Mouse (Mus musculus) megakaryocyte, embryonic 14.5 days (primary cell): ENCODE measurements around the gene Tmem119.

Experiments
- FLI1 ChIP-seq: IDR thresholded peaks from 2 replicates; pipeline ENCODE4 v1.6.1; 2012; ENCODE audit warnings: low read length, inconsistent platforms, mixed read lengths
- GATA1 ChIP-seq: IDR thresholded peaks from 3 replicates; pipeline ENCODE4 v1.6.1; 2012; ENCODE audit warnings: mixed read lengths, low read length, inconsistent platforms, borderline replicate concordance

GRCm38 (mm10) chr5:113755347-113756030, 44.8 kb downstream of the Tmem119 start:
- TF ChIP-seq GATA1: no peak
- TF ChIP-seq FLI1: no peak
